Comparison of ENCODE assay signal across 9 mouse cellular contexts in the genomic region with DNA sequence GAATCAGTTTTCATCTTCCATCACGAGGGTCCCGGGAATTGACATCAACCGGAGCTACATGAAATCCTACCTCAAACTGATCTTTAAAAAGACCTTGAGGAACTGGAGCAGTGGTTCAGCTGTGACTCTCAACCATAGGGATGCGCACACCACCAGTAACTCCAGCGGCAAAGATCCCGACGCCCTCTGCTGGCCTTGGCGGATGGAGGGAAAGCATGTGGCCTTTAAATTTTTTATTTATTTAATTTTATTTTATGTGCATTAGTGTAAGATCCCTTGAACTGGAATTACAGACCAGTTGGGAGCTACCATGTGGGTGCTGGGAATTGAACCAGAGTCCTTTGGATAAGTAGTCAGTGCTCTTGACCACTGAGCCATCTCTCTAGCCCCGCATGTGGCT. TPM values are rescaled to one million over a fixed set of nuclear protein-coding genes. Genes with fewer than 3 reads are reported as not detected.
DNase-seq lines count a peak whose midpoint lies in the region; ATAC-seq and TF ChIP-seq lines count a peak whose summit lies in the region.
"Had no signal": no experiment of that assay in that cellular context is flagged by ENCODE, and none has a peak within 500 bp of the region (broad histone marks: within the 10 kb centered on the region; RNA-seq: fewer than 3 reads in every experiment).

No protein-coding gene starts in this region.

- H3K9ac ChIP-seq in hindbrain, postnatal 0 days (replicated peaks; ENCODE audit: low read length), result 0 out of 2 replicates have a peak overlapping the region, but pooled peaks have one; percentile 21
- no peak overlapping the region for H3K9ac ChIP-seq in limb, embryonic 13.5 days

- peak overlapping the region; percentile 78; the same call in 1 of the 2 replicates for H3K4me2 ChIP-seq in hindbrain, postnatal 0 days (ENCODE audit: low read depth, low read length)
- H3K4me2 ChIP-seq in limb, embryonic 13.5 days (replicated peaks), result peak overlapping the region; percentile 98

- H3K36me3 ChIP-seq in G1E (replicated peaks), result peaks cover 30% of the 10 kb centered on the region
- H3K36me3 ChIP-seq in embryonic facial prominence, embryonic 10.5 days (replicated peaks), result peaks cover 29% of the 10 kb centered on the region
- H3K36me3 ChIP-seq in hindbrain, postnatal 0 days (ENCODE audit: insufficient read depth, low read length), result peaks cover 10% of the 10 kb centered on the region
- peaks cover 25% of the 10 kb centered on the region for H3K36me3 ChIP-seq in limb, embryonic 13.5 days

- peaks cover 50% of the 10 kb centered on the region for H3K4me1 ChIP-seq in G1E (ENCODE audit: insufficient read depth, low read depth, low read length)
- H3K4me1 ChIP-seq in embryonic facial prominence, embryonic 10.5 days, result peaks cover 44% of the 10 kb centered on the region
- no peaks in the 10 kb centered on the region for H3K4me1 ChIP-seq in hindbrain, postnatal 0 days (ENCODE audit: insufficient read depth, low read length)
- H3K4me1 ChIP-seq in limb, embryonic 13.5 days, result peaks cover 43% of the 10 kb centered on the region

- H3K27me3 ChIP-seq in G1E (ENCODE audit: insufficient read depth, low read length), result peaks cover 6% of the 10 kb centered on the region
- H3K27me3 ChIP-seq in embryonic facial prominence, embryonic 10.5 days (replicated peaks; ENCODE audit: low read depth, poor library complexity, severe bottlenecking), result no peaks in the 10 kb centered on the region
- no peaks in the 10 kb centered on the region for H3K27me3 ChIP-seq in hindbrain, postnatal 0 days (ENCODE audit: insufficient read depth, low read length)
- H3K27me3 ChIP-seq in limb, embryonic 13.5 days, result no peaks in the 10 kb centered on the region

- peak; percentile 39 for DNase-seq in gastrocnemius, postnatal 14 days
- DNase-seq in gastrocnemius, adult 8-10 months (ENCODE audit: low spot score in 2 of 2), result no peak
- DNase-seq in G1E (ENCODE audit: low spot score), result no peak
- DNase-seq in embryonic facial prominence, embryonic 10.5 days (ENCODE audit: low spot score), result peak; percentile 55
- DNase-seq in hindbrain, postnatal 0 days (ENCODE audit: low spot score), result peak; percentile 73
- DNase-seq in right cerebral cortex, adult 2 months (ENCODE audit: low spot score in 2 of 2), result peak; percentile 60 to 68
- DNase-seq in retina, embryonic 14.5 days (ENCODE audit: low spot score), result no peak

- intact Hi-C loops in gastrocnemius, postnatal 14 days (cut with DNase I; ENCODE audit: low total_unique reads), result no loop called here

- ATAC-seq in G1E (ENCODE audit: extremely low read depth, insufficient number of reproducible peaks, low FRiP score, poor library complexity, severe bottlenecking), result no peak
- ATAC-seq in hindbrain, postnatal 0 days, result peak; percentile 9
- ATAC-seq in limb, embryonic 13.5 days (ENCODE audit: low FRiP score, low read depth), result peak; percentile 6

- H3K27ac ChIP-seq in embryonic facial prominence, embryonic 10.5 days (replicated peaks), result 0 out of 2 replicates have a peak overlapping the region, but pooled peaks have one; percentile 36
- peak overlapping the region; percentile 93 for H3K27ac ChIP-seq in hindbrain, postnatal 0 days
- H3K27ac ChIP-seq in limb, embryonic 13.5 days, result peak overlapping the region; percentile 63; the same call in 1 of the 2 replicates

- 18% methylated on average over 9 of the region's 9 CpGs for WGBS in embryonic facial prominence, embryonic 10.5 days
- WGBS in hindbrain, postnatal 0 days, result 18% methylated on average over 9 of the region's 9 CpGs
- 20% methylated on average over 9 of the region's 9 CpGs for WGBS in limb, embryonic 13.5 days

- H3K9me3 ChIP-seq in G1E (replicated peaks), result no peaks in the 10 kb centered on the region
- H3K9me3 ChIP-seq in embryonic facial prominence, embryonic 10.5 days, result no peaks in the 10 kb centered on the region
- no peaks in the 10 kb centered on the region for H3K9me3 ChIP-seq in hindbrain, postnatal 0 days (ENCODE audit: low read length)
- no peaks in the 10 kb centered on the region for H3K9me3 ChIP-seq in limb, embryonic 13.5 days

- peak overlapping the region; percentile 82; the same call in 1 of the 2 replicates for H3K4me3 ChIP-seq in G1E (ENCODE audit: low read depth, low read length)
- peak overlapping the region; percentile 78 for H3K4me3 ChIP-seq in embryonic facial prominence, embryonic 10.5 days
- H3K4me3 ChIP-seq in hindbrain, postnatal 0 days (ENCODE audit: low read length), result peak overlapping the region; percentile 59
- H3K4me3 ChIP-seq in limb, embryonic 13.5 days, result peak overlapping the region; percentile 67; the same call in 1 of the 2 replicates

- TF ChIP-seq CTCF in G1E (IDR thresholded peaks at IDR 0.05; ENCODE audit: low read depth, low read length), result no peak
- no peak for TF ChIP-seq CTCF in hindbrain, postnatal 0 days (IDR thresholded peaks at IDR 0.05; ENCODE audit: low read depth)

RNA-seq across cellular contexts. Expression of gene Fem1a, which starts 1.2 kb away (rescaled TPM):
- 100 to 1,000 TPM; 101 to 117 TPM for total RNA-seq in gastrocnemius, postnatal 14 days (2021)
- total RNA-seq in gastrocnemius, adult 8-10 months (2022), result 100 to 1,000 TPM; 180 to 201 (median 196) TPM
- total RNA-seq in G1E (2014; fragmentation: Nextera tagmentation) (14.4 and 16.5 TPM in 2 replicates), G1E (2017) (17.8 and 18.9 TPM in 2 replicates)
- polyA plus RNA-seq in G1E (2012), result 20.1 and 20.7 TPM in 2 replicates
- polyA plus RNA-seq in embryonic facial prominence, embryonic 10.5 days (2016; fragmentation: Nextera tagmentation; extraction: Ambion mirVana), result 12.5 and 13.2 TPM in 2 replicates
- 47.0 and 49.2 TPM in 2 replicates for total RNA-seq in hindbrain, postnatal 0 days (2014; rRNA removed)
- 15.1 and 15.7 TPM in 2 replicates for polyA plus RNA-seq in hindbrain, postnatal 0 days (2015; fragmentation: Nextera tagmentation; extraction: Ambion mirVana)
- 12.3 and 13.7 TPM in 2 replicates for polyA plus RNA-seq in limb, embryonic 13.5 days (2015; fragmentation: Nextera tagmentation; extraction: Ambion mirVana)

RNA-seq across cellular contexts. Expression of gene Ticam1, which starts 21.2 kb away (rescaled TPM):
- total RNA-seq in gastrocnemius, postnatal 14 days (2021), result 1 to 10 TPM; 5.3 to 7.1 TPM
- 1 to 10 TPM; 1.7 to 2.2 (median 2.0) TPM for total RNA-seq in gastrocnemius, adult 8-10 months (2022)
- total RNA-seq in G1E (2014; fragmentation: Nextera tagmentation) (15.2 and 16.2 TPM in 2 replicates), G1E (2017) (4.9 and 5.7 TPM in 2 replicates)
- polyA plus RNA-seq in G1E (2012), result 7.4 and 8.1 TPM in 2 replicates
- polyA plus RNA-seq in embryonic facial prominence, embryonic 10.5 days (2016; fragmentation: Nextera tagmentation; extraction: Ambion mirVana), result 3.2 and 3.7 TPM in 2 replicates
- 3.1 and 3.4 TPM in 2 replicates for total RNA-seq in hindbrain, postnatal 0 days (2014; rRNA removed)
- polyA plus RNA-seq in hindbrain, postnatal 0 days (2015; fragmentation: Nextera tagmentation; extraction: Ambion mirVana), result 1.2 and 1.3 TPM in 2 replicates
- polyA plus RNA-seq in limb, embryonic 13.5 days (2015; fragmentation: Nextera tagmentation; extraction: Ambion mirVana), result 4.4 and 4.6 TPM in 2 replicates

RNA-seq across cellular contexts. Expression of gene Dpp9, which starts 36.7 kb away (rescaled TPM):
- 10 to 100 TPM; 20.8 to 22.0 TPM for total RNA-seq in gastrocnemius, postnatal 14 days (2021)
- 10 to 100 TPM; 37.9 to 45.7 (median 43.0) TPM for total RNA-seq in gastrocnemius, adult 8-10 months (2022)
- total RNA-seq in G1E (2014; fragmentation: Nextera tagmentation), result 22.4 and 26.8 TPM in 2 replicates
- 13.0 and 14.4 TPM in 2 replicates for total RNA-seq in G1E (2017)
- 61.8 and 62.4 TPM in 2 replicates for polyA plus RNA-seq in G1E (2012)
- 48.3 and 50.2 TPM in 2 replicates for polyA plus RNA-seq in embryonic facial prominence, embryonic 10.5 days (2016; fragmentation: Nextera tagmentation; extraction: Ambion mirVana)
- 30.3 and 31.3 TPM in 2 replicates for total RNA-seq in hindbrain, postnatal 0 days (2014; rRNA removed)
- polyA plus RNA-seq in hindbrain, postnatal 0 days (2015; fragmentation: Nextera tagmentation; extraction: Ambion mirVana), result 18.9 and 19.0 TPM in 2 replicates
- polyA plus RNA-seq in limb, embryonic 13.5 days (2015; fragmentation: Nextera tagmentation; extraction: Ambion mirVana), result 34.9 and 39.8 TPM in 2 replicates

RNA-seq across cellular contexts. Expression of gene Plin3, which starts 37.2 kb away (rescaled TPM):
- 10 to 100 TPM; 32.8 to 55.8 TPM for total RNA-seq in gastrocnemius, postnatal 14 days (2021)
- total RNA-seq in gastrocnemius, adult 8-10 months (2022), result 10 to 100 TPM; 22.9 to 44.8 (median 28.7) TPM
- total RNA-seq in G1E (2014; fragmentation: Nextera tagmentation), result 8.1 and 12.3 TPM in 2 replicates
- total RNA-seq in G1E (2017), result 55.9 and 64.1 TPM in 2 replicates
- polyA plus RNA-seq in G1E (2012), result 12.2 and 12.7 TPM in 2 replicates
- polyA plus RNA-seq in embryonic facial prominence, embryonic 10.5 days (2016; fragmentation: Nextera tagmentation; extraction: Ambion mirVana), result 67.7 and 72.2 TPM in 2 replicates
- total RNA-seq in hindbrain, postnatal 0 days (2014; rRNA removed), result 12.4 and 13.9 TPM in 2 replicates
- polyA plus RNA-seq in hindbrain, postnatal 0 days (2015; fragmentation: Nextera tagmentation; extraction: Ambion mirVana), result 16.0 and 17.0 TPM in 2 replicates
- 78.1 and 80.4 TPM in 2 replicates for polyA plus RNA-seq in limb, embryonic 13.5 days (2015; fragmentation: Nextera tagmentation; extraction: Ambion mirVana)

RNA-seq across cellular contexts. Expression of gene Arrdc5, which starts 44.7 kb away (rescaled TPM):
- total RNA-seq in gastrocnemius, postnatal 14 days (2021), result not detected
- not detected for total RNA-seq in gastrocnemius, adult 8-10 months (2022)
- not detected in 2 replicates for total RNA-seq in G1E (2014; fragmentation: Nextera tagmentation)
- total RNA-seq in G1E (2017), result not detected in 2 replicates
- not detected in 2 replicates for polyA plus RNA-seq in G1E (2012)
- not detected in 2 replicates for polyA plus RNA-seq in embryonic facial prominence, embryonic 10.5 days (2016; fragmentation: Nextera tagmentation; extraction: Ambion mirVana)
- total RNA-seq in hindbrain, postnatal 0 days (2014; rRNA removed), result not detected in 2 replicates
- not detected in 2 replicates for polyA plus RNA-seq in hindbrain, postnatal 0 days (2015; fragmentation: Nextera tagmentation; extraction: Ambion mirVana)
- not detected in 2 replicates for polyA plus RNA-seq in limb, embryonic 13.5 days (2015; fragmentation: Nextera tagmentation; extraction: Ambion mirVana)
- polyA plus RNA-seq: large intestine, adult 2 months had no signal

Comparison
In these comparisons a context has a peak if more than half of its experiments do, and no peak if none do; other contexts are left out.
1. DNase-seq: peak in gastrocnemius, postnatal 14 days (single experiment), embryonic facial prominence, embryonic 10.5 days (single experiment), hindbrain, postnatal 0 days (single experiment) and right cerebral cortex, adult 2 months (2 of 2); none in gastrocnemius, adult 8-10 months (0 of 2), G1E (single experiment) and retina, embryonic 14.5 days (single experiment).
2. H3K27ac ChIP-seq: peak in every context shown above with its lines; median percentile 93 in hindbrain, postnatal 0 days; 63 in limb, embryonic 13.5 days; 36 in embryonic facial prominence, embryonic 10.5 days.
3. Peak in every context shown above with its lines, with median percentiles within 50 percentile points of each other: H3K4me3 ChIP-seq.